Comparison of ENCODE assay signal across 33 mouse cellular contexts in genomic region chr11:62701218-62701617, GRCm38 (mm10). TPM values are rescaled to one million over a fixed set of nuclear protein-coding genes. Genes with fewer than 3 reads are reported as not detected.
DNase-seq lines count a peak whose midpoint lies in the region; ATAC-seq and TF ChIP-seq lines count a peak whose summit lies in the region.
"Had no signal": no experiment of that assay in that cellular context is flagged by ENCODE, and none has a peak within 500 bp of the region (broad histone marks: within the 10 kb centered on the region; RNA-seq: fewer than 3 reads in every experiment).

No protein-coding gene starts in this region.

- TF ChIP-seq POLR2A in lung, adult 2 months (IDR thresholded peaks at IDR 0.05; ENCODE audit: borderline replicate concordance, extremely low read depth, low read depth, low read length) = no peak

- no peak overlapping the region for H3K9ac ChIP-seq in lung, embryonic 14.5 days
- H3K9ac ChIP-seq: embryonic facial prominence, embryonic 13.5 days; embryonic facial prominence, embryonic 15.5 days; forebrain, embryonic 13.5 days; forebrain, embryonic 15.5 days had no signal

- H3K27me3 ChIP-seq in lung, embryonic 14.5 days (ENCODE audit: insufficient read depth, low read length) = no peaks in the 10 kb centered on the region
- H3K27me3 ChIP-seq: CH12.LX; embryonic facial prominence, embryonic 13.5 days; embryonic facial prominence, embryonic 15.5 days; forebrain, embryonic 13.5 days; forebrain, embryonic 15.5 days; Patski had no signal

- 65% methylated on average over 1 of the region's 1 CpGs for WGBS in lung, embryonic 14.5 days
- 58% methylated on average over 1 of the region's 1 CpGs for WGBS in lung, adult 2 months

- TF ChIP-seq CTCF in lung, embryonic 14.5 days (IDR thresholded peaks at IDR 0.05; ENCODE audit: low read depth) = no peak
- no peak for TF ChIP-seq CTCF in lung, adult 2 months (IDR thresholded peaks at IDR 0.05; ENCODE audit: insufficient read depth, low read length)

- DNase-seq in lung, embryonic 14.5 days = peak; percentile 5
- DNase-seq in lung, postnatal 14 days = no peak
- DNase-seq in lung, postnatal 25 days (ENCODE audit: low spot score) = peak; percentile 34
- DNase-seq in lung, adult 2 months = no peak
- peak; percentile 10 for DNase-seq in adipocyte (ENCODE audit: low spot score)
- DNase-seq in gonadal fat pad, adult 2 months (ENCODE audit: low read depth) = peak; percentile 5
- no peak for DNase-seq in heart, postnatal 14 days
- DNase-seq: adrenal gland, adult 2 months; adrenal gland, postnatal 10 days; adrenal gland, postnatal 25 days; B cell, adult 2 months; cerebellum, adult 11 months; cerebellum, adult 18-20 months; cerebellum, adult 8-10 months; cerebellum, adult 9-11 months; cerebellum, postnatal 14 days; cerebellum, postnatal 36 days; embryo, embryonic 11 days had no signal

- H3K4me2 ChIP-seq in lung, embryonic 14.5 days = no peak overlapping the region
- H3K4me2 ChIP-seq: embryonic facial prominence, embryonic 13.5 days; embryonic facial prominence, embryonic 15.5 days; forebrain, embryonic 13.5 days; forebrain, embryonic 15.5 days had no signal

- no peaks in the 10 kb centered on the region for H3K36me3 ChIP-seq in lung, embryonic 14.5 days (ENCODE audit: insufficient read depth)
- H3K36me3 ChIP-seq: embryonic facial prominence, embryonic 13.5 days; embryonic facial prominence, embryonic 15.5 days; forebrain, embryonic 15.5 days; G1E had no signal

- intact Hi-C loops in heart, postnatal 14 days (cut with DNase I) = no loop called here

- no peaks in the 10 kb centered on the region for H3K9me3 ChIP-seq in lung, embryonic 14.5 days (ENCODE audit: low read depth, low read length)
- H3K9me3 ChIP-seq: embryonic facial prominence, embryonic 13.5 days; embryonic facial prominence, embryonic 15.5 days; forebrain, embryonic 13.5 days; forebrain, embryonic 15.5 days; G1E had no signal

- H3K4me1 ChIP-seq in lung, embryonic 14.5 days (ENCODE audit: insufficient read depth) = no peaks in the 10 kb centered on the region
- H3K4me1 ChIP-seq in lung, adult 2 months (ENCODE audit: control insufficient read depth, insufficient read depth, low read length) = no peaks in the 10 kb centered on the region
- H3K4me1 ChIP-seq: embryonic facial prominence, embryonic 13.5 days; embryonic facial prominence, embryonic 15.5 days; forebrain, embryonic 13.5 days; forebrain, embryonic 15.5 days had no signal

- H3K4me3 ChIP-seq in lung, embryonic 14.5 days (ENCODE audit: low read depth, low read length) = no peak overlapping the region
- H3K4me3 ChIP-seq in lung, adult 2 months (replicated peaks; ENCODE audit: extremely low read depth, low read depth, low read length) = no peak overlapping the region
- H3K4me3 ChIP-seq: embryonic facial prominence, embryonic 13.5 days; embryonic facial prominence, embryonic 15.5 days; erythroblast, embryonic 14.5 days; forebrain, embryonic 13.5 days; forebrain, embryonic 15.5 days had no signal

- ATAC-seq in lung, embryonic 14.5 days (ENCODE audit: insufficient read depth) = no peak
- ATAC-seq: activated CD4-positive, CD25-positive, alpha-beta regulatory T cell, adult 4 months; CD4-positive, CD25-positive, alpha-beta regulatory T cell, adult 4 months; forebrain, embryonic 13.5 days; forebrain, embryonic 15.5 days; Patski had no signal

- no peak overlapping the region for H3K27ac ChIP-seq in lung, embryonic 14.5 days (ENCODE audit: low read depth)
- H3K27ac ChIP-seq: embryonic facial prominence, embryonic 13.5 days; embryonic facial prominence, embryonic 15.5 days; forebrain, embryonic 13.5 days; forebrain, embryonic 15.5 days had no signal

RNA-seq across cellular contexts. Expression of gene Zfp287, which starts 30.5 kb away (rescaled TPM):
- polyA plus RNA-seq in lung, embryonic 14.5 days (2014; fragmentation: Nextera tagmentation; extraction: Ambion mirVana) = 7.9 and 9.0 TPM in 2 replicates
- polyA plus RNA-seq in lung, adult 2 months (2012; rRNA removed) = 2.8 and 3.9 TPM in 2 replicates
- 1.5 and 1.6 TPM in 2 replicates for polyA plus RNA-seq in gonadal fat pad, adult 2 months (2012; rRNA removed)
- total RNA-seq in heart, postnatal 14 days (2021) = 1 to 10 TPM; 2.8 to 3.0 TPM
- polyA plus RNA-seq: erythroblast, embryonic 14.5 days; G1E had no signal

RNA-seq across cellular contexts. Expression of gene Gm10428, which starts 51.7 kb away (rescaled TPM):
- polyA plus RNA-seq in lung, embryonic 14.5 days (2014; fragmentation: Nextera tagmentation; extraction: Ambion mirVana) = not detected in 2 replicates
- not detected in 2 replicates for polyA plus RNA-seq in lung, adult 2 months (2012; rRNA removed)
- not detected in 2 replicates for polyA plus RNA-seq in gonadal fat pad, adult 2 months (2012; rRNA removed)
- total RNA-seq in heart, postnatal 14 days (2021) = not detected
- total RNA-seq: adrenal gland, adult 2 months; adrenal gland, postnatal 10 days; adrenal gland, postnatal 25 days; adrenal gland, postnatal 4 days; CH12.LX; common myeloid progenitor, adult 5-6 weeks; G1E had no signal
- polyA plus RNA-seq: activated CD4-positive, CD25-positive, alpha-beta regulatory T cell, adult 4 months; adrenal gland, adult 2 months; brain, embryonic 14.5 days; CD4-positive, CD25-positive, alpha-beta regulatory T cell, adult 4 months; embryonic facial prominence, embryonic 11.5 days; embryonic facial prominence, embryonic 13.5 days; embryonic facial prominence, embryonic 15.5 days; erythroblast, embryonic 14.5 days; forebrain, embryonic 11.5 days; forebrain, embryonic 13.5 days; forebrain, embryonic 15.5 days; G1E; Patski had no signal

RNA-seq across cellular contexts. Expression of gene Mmgt2, which starts 52.8 kb away (rescaled TPM):
- polyA plus RNA-seq in lung, embryonic 14.5 days (2014; fragmentation: Nextera tagmentation; extraction: Ambion mirVana) = 42.7 and 42.8 TPM in 2 replicates
- 38.6 and 38.8 TPM in 2 replicates for polyA plus RNA-seq in lung, adult 2 months (2012; rRNA removed)
- polyA plus RNA-seq in gonadal fat pad, adult 2 months (2012; rRNA removed) = 50.9 and 64.9 TPM in 2 replicates
- total RNA-seq in heart, postnatal 14 days (2021) = 10 to 100 TPM in 1 of 2 experiments, 1 to 10 TPM in 1; 10.0 to 10.3 TPM

RNA-seq across cellular contexts. Expression of gene Lrrc75a, which starts 52.9 kb away (rescaled TPM):
- 14.1 and 16.4 TPM in 2 replicates for polyA plus RNA-seq in lung, embryonic 14.5 days (2014; fragmentation: Nextera tagmentation; extraction: Ambion mirVana)
- 25.8 and 29.0 TPM in 2 replicates for polyA plus RNA-seq in lung, adult 2 months (2012; rRNA removed)
- polyA plus RNA-seq in gonadal fat pad, adult 2 months (2012; rRNA removed) = 9.1 and 14.0 TPM in 2 replicates
- 1 to 10 TPM; 6.3 to 7.9 TPM for total RNA-seq in heart, postnatal 14 days (2021)

Comparison
In these comparisons a context has a peak if more than half of its experiments do, and no peak if none do; other contexts are left out.
1. DNase-seq: peak in lung, embryonic 14.5 days (single experiment), lung, postnatal 25 days (single experiment), adipocyte (single experiment) and gonadal fat pad, adult 2 months (single experiment); none in lung, postnatal 14 days (single experiment), lung, adult 2 months (single experiment) and heart, postnatal 14 days (0 of 2).